ENCODE assay signal across 8 mouse cellular contexts in the genomic region with DNA sequence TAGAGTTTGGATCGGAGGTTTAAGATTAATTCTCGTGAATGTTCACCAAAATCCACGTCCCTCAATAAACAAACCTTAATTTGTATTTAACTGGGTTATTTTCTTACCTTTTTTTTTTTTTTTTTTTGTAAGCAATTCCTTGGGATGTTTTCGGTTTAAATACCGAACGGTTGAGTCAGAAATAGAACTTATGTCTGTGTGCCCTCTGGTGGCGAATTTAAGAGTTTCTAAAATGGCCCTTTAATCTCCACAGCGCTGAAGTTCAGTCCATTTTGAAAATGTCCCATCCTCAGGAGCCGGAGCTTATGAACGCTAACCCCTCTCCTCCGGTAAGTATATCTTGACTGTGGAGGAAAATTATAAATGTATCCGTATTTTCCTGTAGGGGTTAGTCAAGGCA.
DNase-seq lines count a peak whose midpoint lies in the region; ATAC-seq and TF ChIP-seq lines count a peak whose summit lies in the region.

No protein-coding gene starts in this region.

- H3K4me2 ChIP-seq in forebrain, embryonic 15.5 days (replicated peaks) = peak overlapping the region; percentile 98
- H3K4me2 ChIP-seq in liver, embryonic 13.5 days = peak overlapping the region; percentile 86

- peak; percentile 23; the same call in 1 of the 2 replicates for TF ChIP-seq CTCF in cerebellum, adult 2 months (IDR thresholded peaks at IDR 0.05; ENCODE audit: borderline replicate concordance, insufficient read depth, low read depth, low read length)

- TF ChIP-seq POLR2A in cerebellum, adult 2 months (IDR thresholded peaks at IDR 0.05; ENCODE audit: borderline replicate concordance, insufficient read depth, low read length) = no peak

- H3K9me3 ChIP-seq in forebrain, embryonic 15.5 days = no peaks in the 10 kb centered on the region
- H3K9me3 ChIP-seq in liver, embryonic 13.5 days (replicated peaks) = no peaks in the 10 kb centered on the region

- H3K4me1 ChIP-seq in cerebellum, adult 2 months (ENCODE audit: control insufficient read depth, insufficient read depth, low read length) = peaks cover 5% of the 10 kb centered on the region
- H3K4me1 ChIP-seq in forebrain, embryonic 15.5 days = peaks cover 31% of the 10 kb centered on the region
- peaks cover 25% of the 10 kb centered on the region for H3K4me1 ChIP-seq in liver, embryonic 13.5 days (replicated peaks)

- peak; percentile 64 for DNase-seq in testis, postnatal 10 days (ENCODE audit: low spot score)
- no peak for DNase-seq in testis, postnatal 14 days (ENCODE audit: low spot score)
- peak; percentile 51 to 72 for DNase-seq in cerebellum, adult 2 months
- DNase-seq in kidney, adult 11 months = peak; percentile 50
- peak; percentile 34 for DNase-seq in liver, embryonic 13.5 days
- DNase-seq in naive thymus-derived CD4-positive, alpha-beta T cell, adult 2 months (ENCODE audit: low read depth) = peak; percentile 88

- no peak overlapping the region for H3K9ac ChIP-seq in forebrain, embryonic 15.5 days (replicated peaks)
- H3K9ac ChIP-seq in liver, embryonic 13.5 days = peak overlapping the region; percentile 73

- peak overlapping the region; percentile 85 for H3K4me3 ChIP-seq in cerebellum, adult 2 months (replicated peaks; ENCODE audit: insufficient read depth, low read depth, low read length)
- H3K4me3 ChIP-seq in forebrain, embryonic 15.5 days = peak overlapping the region; percentile 73
- peak overlapping the region; percentile 64 for H3K4me3 ChIP-seq in liver, embryonic 13.5 days (replicated peaks)

- H3K36me3 ChIP-seq in forebrain, embryonic 15.5 days = 0 out of 2 replicates have a peak, but pooled peaks cover 7% of the 10 kb centered on the region
- peaks cover 17% of the 10 kb centered on the region for H3K36me3 ChIP-seq in liver, embryonic 13.5 days

- no peak overlapping the region for H3K27ac ChIP-seq in cerebellum, adult 2 months (ENCODE audit: insufficient read depth, low read length)
- H3K27ac ChIP-seq in forebrain, embryonic 15.5 days (replicated peaks) = no peak overlapping the region
- H3K27ac ChIP-seq in liver, embryonic 13.5 days = no peak overlapping the region; the same call in 1 of the 2 replicates

- WGBS in cerebellum, adult 2 months = 5% methylated on average over 12 of the region's 12 CpGs
- 10% methylated on average over 12 of the region's 12 CpGs for WGBS in forebrain, embryonic 15.5 days
- 10% methylated on average over 12 of the region's 12 CpGs for WGBS in liver, embryonic 13.5 days (ENCODE audit: insufficient replicate concordance)

- H3K27me3 ChIP-seq in cerebellum, adult 2 months (ENCODE audit: control insufficient read depth, insufficient read depth, low read length) = no peaks in the 10 kb centered on the region
- H3K27me3 ChIP-seq in forebrain, embryonic 15.5 days = peaks cover 12% of the 10 kb centered on the region
- H3K27me3 ChIP-seq in liver, embryonic 13.5 days = peaks cover 39% of the 10 kb centered on the region

- ATAC-seq in forebrain, embryonic 15.5 days (replicated peaks) = no peak
- ATAC-seq in liver, embryonic 13.5 days (ENCODE audit: low read depth) = no peak
- no peak for ATAC-seq in granulocyte monocyte progenitor cell, adult 5-6 weeks (replicated peaks; ENCODE audit: poor library complexity, severe bottlenecking)
